Mouse (Mus musculus): ENCODE measurements around the gene Cyp2e1. TPM values are rescaled to one million over a fixed set of nuclear protein-coding genes. Genes with fewer than 3 reads are reported as not detected.

The Cyp2e1 gene
- not detected in 2 replicates for total RNA-seq (2012; rRNA removed)

DNA sequence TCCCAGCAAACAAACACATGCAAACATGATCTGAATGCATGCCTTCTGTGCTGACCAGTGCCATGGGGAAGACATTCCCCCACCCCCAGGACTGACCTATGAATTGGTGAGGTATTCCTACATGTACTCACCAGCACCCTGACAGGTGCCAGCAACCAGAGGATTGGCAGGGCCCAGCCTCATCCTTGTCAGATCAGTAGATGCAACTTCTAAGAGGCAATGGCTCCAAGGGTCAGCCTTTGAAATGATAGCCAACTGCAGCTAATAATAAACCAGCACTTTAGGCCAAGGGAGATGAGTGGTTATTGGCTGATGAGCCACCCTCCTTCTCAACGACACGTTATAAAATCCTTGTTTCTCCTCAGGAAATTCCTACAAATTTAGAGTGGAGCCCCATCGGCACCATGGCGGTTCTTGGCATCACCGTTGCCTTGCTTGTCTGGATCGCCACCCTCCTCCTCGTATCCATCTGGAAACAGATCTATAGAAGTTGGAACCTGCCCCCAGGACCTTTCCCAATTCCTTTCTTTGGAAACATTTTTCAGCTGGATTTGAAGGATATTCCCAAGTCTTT is at the start of gene Cyp2e1:
TSS of gene Cyp2e1 (plus strand) at position 293 of the 574 bp plus-strand sequence.
- in situ Hi-C loops (cut with MboI; ENCODE audit: low sequenced_read_pairs in 2 of 2, unreplicated experiment in 2 of 2): no loop called here
- no peak within 1 kb of the TSS for H3K9ac ChIP-seq (ENCODE audit: insufficient read depth, low read depth, low read length, poor library complexity, severe bottlenecking)
- no peak for DNase-seq (ENCODE audit: low read depth, low spot score)
- H3K4me1 ChIP-seq (ENCODE audit: control insufficient read depth in 2 of 2, insufficient read depth in 2 of 2, low read length in 2 of 2, poor library complexity in 1 of 2): no peaks in the 10 kb centered on the region
- H3K36me3 ChIP-seq (ENCODE audit: control insufficient read depth, insufficient read depth, low read length, poor library complexity, severe bottlenecking): no peaks in the 10 kb centered on the region
- no peak within 1 kb of the TSS for H3K4me3 ChIP-seq (ENCODE audit: insufficient read depth in 1 of 2, low read depth in 1 of 2, low read length in 2 of 2, poor library complexity in 1 of 2, severe bottlenecking in 1 of 2)
- TF ChIP-seq ZC3H11A (IDR thresholded peaks at IDR 0.05; ENCODE audit: borderline replicate concordance, low read depth, low read length) (no peak), CHD2 (IDR thresholded peaks at IDR 0.05; ENCODE audit: low read depth, low read length) (no peak), HCFC1 (IDR thresholded peaks at IDR 0.05; ENCODE audit: borderline replicate concordance, insufficient read depth, low read length) (no peak)
- no peak within 1 kb of the TSS for H3K27ac ChIP-seq (ENCODE audit: insufficient read depth, low read depth, low read length, poor library complexity, severe bottlenecking)
- no peaks in the 10 kb centered on the region for H3K9me3 ChIP-seq (ENCODE audit: control insufficient read depth, insufficient read depth, low read depth, low read length)

DNA sequence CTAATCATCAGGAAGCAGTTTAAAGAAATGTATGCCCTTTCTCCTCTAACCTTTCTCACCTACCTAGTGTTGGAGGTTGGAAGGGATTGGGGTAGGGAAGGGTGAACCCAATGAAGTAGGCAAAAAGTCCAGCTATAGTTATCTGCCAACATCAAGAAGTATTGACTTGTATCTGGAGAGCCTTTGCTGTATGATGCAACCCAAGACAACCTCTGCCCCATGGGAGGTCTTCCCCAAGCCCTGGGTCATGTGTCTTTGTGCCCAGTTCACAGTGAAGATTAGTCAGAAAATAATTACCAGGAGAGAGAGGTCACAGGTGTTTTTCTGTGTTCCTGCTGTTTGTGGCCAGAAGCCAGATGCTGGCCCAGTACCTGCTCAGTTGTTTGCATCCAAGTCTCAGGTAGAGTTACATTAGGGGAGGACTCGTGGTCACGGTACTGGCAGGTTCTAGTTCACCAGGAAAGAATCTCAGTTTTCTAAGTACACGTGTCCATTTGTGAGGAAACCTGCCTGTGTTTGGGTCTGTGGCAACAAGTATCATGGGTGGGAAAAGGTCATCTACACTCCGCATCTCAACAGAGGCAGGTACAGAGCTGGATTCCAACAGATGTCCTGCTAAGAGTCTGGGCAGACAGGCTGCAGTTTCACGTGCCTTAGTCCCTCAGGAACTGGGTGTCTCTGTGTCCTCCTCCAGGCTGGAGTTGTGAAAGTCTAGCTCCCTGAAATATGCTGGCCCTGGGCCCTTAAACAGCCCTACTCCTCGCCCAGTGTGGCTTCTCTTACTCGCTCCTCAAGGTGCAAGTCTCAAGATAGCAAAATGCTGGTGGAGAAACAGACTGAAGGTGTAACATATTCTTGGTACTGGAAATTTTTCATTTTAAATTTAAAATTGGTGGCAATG is 46.1 kb upstream of the Cyp2e1 start:
- in situ Hi-C loops (cut with MboI; ENCODE audit: low sequenced_read_pairs in 2 of 2, unreplicated experiment in 2 of 2): no loop called here

DNA sequence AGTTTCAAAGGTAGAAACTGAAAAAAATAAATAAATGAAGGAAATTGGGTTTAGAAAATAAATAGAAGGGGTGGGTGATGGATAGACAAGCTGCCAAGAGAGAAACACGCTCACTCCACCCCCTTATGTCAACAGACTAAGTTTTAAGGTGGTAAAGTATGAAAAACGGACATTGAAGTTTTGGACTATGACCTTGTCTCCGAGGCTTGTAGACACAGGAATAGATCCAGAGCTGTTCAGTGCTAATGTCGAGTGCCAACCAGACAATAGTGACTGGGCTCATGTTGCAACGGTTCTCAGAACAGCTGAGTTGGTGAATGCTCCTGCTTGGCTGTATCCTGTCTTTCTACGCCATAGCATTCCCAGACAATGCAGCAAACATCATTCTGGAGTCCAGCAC is 42.4 kb upstream of the Cyp2e1 start:
- Histone ChIP-seq H3K4me3 (ENCODE audit: insufficient read depth in 1 of 2, low read depth in 1 of 2, low read length in 2 of 2, poor library complexity in 1 of 2, severe bottlenecking in 1 of 2) (no peak overlapping the region), H3K27ac (ENCODE audit: insufficient read depth, low read depth, low read length, poor library complexity, severe bottlenecking) (no peak overlapping the region), H3K9ac (ENCODE audit: insufficient read depth, low read depth, low read length, poor library complexity, severe bottlenecking) (no peak overlapping the region), H3K9me3 (ENCODE audit: control insufficient read depth, insufficient read depth, low read depth, low read length) (no peaks in the 10 kb centered on the region), H3K36me3 (ENCODE audit: control insufficient read depth, insufficient read depth, low read length, poor library complexity, severe bottlenecking) (no peaks in the 10 kb centered on the region), H3K4me1 (ENCODE audit: control insufficient read depth in 2 of 2, insufficient read depth in 2 of 2, low read length in 2 of 2, poor library complexity in 1 of 2) (no peaks in the 10 kb centered on the region)
- DNase-seq (ENCODE audit: low read depth, low spot score): no peak
- in situ Hi-C loops (cut with MboI; ENCODE audit: low sequenced_read_pairs in 2 of 2, unreplicated experiment in 2 of 2): no loop called here
- TF ChIP-seq ZNF384 (IDR thresholded peaks at IDR 0.05; ENCODE audit: low read depth, low read length) (no peak), HCFC1 (IDR thresholded peaks at IDR 0.05; ENCODE audit: borderline replicate concordance, insufficient read depth, low read length) (no peak)

More for the DNA sequence above, 46.1 kb upstream of the Cyp2e1 start:
- H3K9me3 ChIP-seq (ENCODE audit: control insufficient read depth, insufficient read depth, low read depth, low read length): no peaks in the 10 kb centered on the region
- no peaks in the 10 kb centered on the region for H3K4me1 ChIP-seq (ENCODE audit: control insufficient read depth in 2 of 2, insufficient read depth in 2 of 2, low read length in 2 of 2, poor library complexity in 1 of 2)
- TF ChIP-seq MAFK (IDR thresholded peaks at IDR 0.05; ENCODE audit: insufficient read depth, low read depth, low read length): no peak
- TF ChIP-seq CHD2 (IDR thresholded peaks at IDR 0.05; ENCODE audit: low read depth, low read length): no peak
- TF ChIP-seq ZC3H11A (IDR thresholded peaks at IDR 0.05; ENCODE audit: borderline replicate concordance, low read depth, low read length): no peak
- no peak for TF ChIP-seq ZNF384 (IDR thresholded peaks at IDR 0.05; ENCODE audit: low read depth, low read length)
- TF ChIP-seq HCFC1 (IDR thresholded peaks at IDR 0.05; ENCODE audit: borderline replicate concordance, insufficient read depth, low read length): no peak
- H3K27ac ChIP-seq (ENCODE audit: insufficient read depth, low read depth, low read length, poor library complexity, severe bottlenecking): no peak overlapping the region
- H3K9ac ChIP-seq (ENCODE audit: insufficient read depth, low read depth, low read length, poor library complexity, severe bottlenecking): no peak overlapping the region
- H3K4me3 ChIP-seq (ENCODE audit: insufficient read depth in 1 of 2, low read depth in 1 of 2, low read length in 2 of 2, poor library complexity in 1 of 2, severe bottlenecking in 1 of 2): no peak overlapping the region
- no peak for DNase-seq (ENCODE audit: low read depth, low spot score)
- no peaks in the 10 kb centered on the region for H3K36me3 ChIP-seq (ENCODE audit: control insufficient read depth, insufficient read depth, low read length, poor library complexity, severe bottlenecking)

DNA sequence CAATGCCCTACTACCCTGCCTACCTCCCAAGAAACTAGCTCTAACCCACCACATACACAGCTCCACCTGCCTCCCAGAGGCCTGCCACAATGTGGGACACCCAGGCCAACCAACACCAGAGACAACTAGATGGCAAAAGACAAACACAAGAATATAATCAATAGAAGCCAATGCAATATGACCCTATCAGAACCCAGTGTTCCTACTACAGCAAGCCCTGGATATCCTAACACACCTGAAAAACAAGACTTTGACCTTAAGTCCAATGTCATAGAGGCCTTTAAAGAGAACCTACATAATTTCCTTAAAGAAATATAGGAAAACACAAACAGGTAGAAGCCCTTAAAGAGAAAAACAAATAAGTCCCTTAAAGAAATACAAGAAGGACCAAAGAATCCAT is 38.0 kb upstream of the Cyp2e1 start:
- DNase-seq (ENCODE audit: low read depth, low spot score): no peak
- H3K27ac ChIP-seq (ENCODE audit: insufficient read depth, low read depth, low read length, poor library complexity, severe bottlenecking): no peak overlapping the region
- H3K4me1 ChIP-seq (ENCODE audit: control insufficient read depth in 2 of 2, insufficient read depth in 2 of 2, low read length in 2 of 2, poor library complexity in 1 of 2): no peaks in the 10 kb centered on the region
- no peak overlapping the region for H3K4me3 ChIP-seq (ENCODE audit: insufficient read depth in 1 of 2, low read depth in 1 of 2, low read length in 2 of 2, poor library complexity in 1 of 2, severe bottlenecking in 1 of 2)
- H3K36me3 ChIP-seq (ENCODE audit: control insufficient read depth, insufficient read depth, low read length, poor library complexity, severe bottlenecking): no peaks in the 10 kb centered on the region
- in situ Hi-C loops (cut with MboI; ENCODE audit: low sequenced_read_pairs in 2 of 2, unreplicated experiment in 2 of 2): no loop called here
- H3K9ac ChIP-seq (ENCODE audit: insufficient read depth, low read depth, low read length, poor library complexity, severe bottlenecking): no peak overlapping the region
- no peaks in the 10 kb centered on the region for H3K9me3 ChIP-seq (ENCODE audit: control insufficient read depth, insufficient read depth, low read depth, low read length)
- TF ChIP-seq HCFC1 (IDR thresholded peaks at IDR 0.05; ENCODE audit: borderline replicate concordance, insufficient read depth, low read length) (no peak), ZC3H11A (IDR thresholded peaks at IDR 0.05; ENCODE audit: borderline replicate concordance, low read depth, low read length) (no peak), ZNF384 (IDR thresholded peaks at IDR 0.05; ENCODE audit: low read depth, low read length) (no peak), CHD2 (IDR thresholded peaks at IDR 0.05; ENCODE audit: low read depth, low read length) (no peak), MAFK (IDR thresholded peaks at IDR 0.05; ENCODE audit: insufficient read depth, low read depth, low read length) (no peak)
